Mouse (Mus musculus) erythroblast, embryonic 14.5 days (primary cell): ENCODE data around the gene Crybb3.

Experiments used
- GATA1 ChIP-seq: IDR thresholded peaks from 2 replicates; pipeline ENCODE4 v1.6.1; 2012; ENCODE audit warnings: low read length, inconsistent platforms, mixed read lengths
- TAL1 ChIP-seq: IDR thresholded peaks from 3 replicates; pipeline ENCODE4 v1.6.1; 2012; ENCODE audit warnings: low read length, inconsistent platforms, mixed read lengths

DNA sequence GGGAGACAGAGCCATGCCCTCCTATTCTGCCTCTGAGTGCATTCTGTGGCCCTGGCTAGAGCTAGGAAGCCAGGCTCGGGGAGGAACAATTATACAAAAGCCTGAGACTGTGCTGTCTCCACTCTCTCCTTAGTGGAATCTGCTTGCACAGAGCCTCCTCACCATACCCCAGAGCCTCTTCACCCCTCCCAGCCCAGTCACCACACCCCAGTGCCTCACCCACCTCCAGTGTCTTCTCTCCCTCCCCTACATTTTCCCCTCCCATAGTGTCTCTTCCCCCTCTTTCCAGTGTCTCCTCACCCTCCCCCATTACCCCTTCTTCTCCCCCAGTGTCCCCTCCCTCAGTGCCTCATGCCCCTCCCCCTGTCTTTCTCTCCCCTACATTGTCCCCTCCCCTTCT is 29.5 kb upstream of the Crybb3 start:
- TF ChIP-seq TAL1 (no peak), GATA1 (no peak)
